Mouse (Mus musculus) CH12.LX (cell line): Measurements from ENCODE around the gene Tm7sf2. TPM values are rescaled to one million over a fixed set of nuclear protein-coding genes. Genes with fewer than 3 reads are reported as not detected.

Experiments used
- DNase-seq: peaks from one replicate; pipeline ENCODE4 v3.0.0-alpha.2; 2013; ENCODE audit errors: extremely low read depth
- H3K27ac ChIP-seq: 2 replicates; pipeline ENCODE4 v1.5.1; 2012; ENCODE audit warnings: low read depth, mild to moderate bottlenecking, control low read depth, moderate library complexity; ENCODE audit not compliant: insufficient read depth
- H3K27me3 ChIP-seq: replicated peaks from 2 replicates; pipeline ENCODE3; 2012; ENCODE audit warnings: inconsistent platforms
- H3K36me3 ChIP-seq, 2 experiments: replicated peaks in 1 of 2; 2 replicates each; pipeline versions ENCODE3 to v1.6.1; 2012; ENCODE audit warnings: inconsistent platforms in 1 of 2, low read length in 1 of 2, mild to moderate bottlenecking in 1 of 2, mixed read lengths in 1 of 2, moderate library complexity in 1 of 2; ENCODE audit not compliant: control insufficient read depth in 1 of 2, insufficient read depth in 1 of 2
- H3K4me1 ChIP-seq, 2 experiments: 2 replicates each; pipeline ENCODE4 v1.6.1; 2012; ENCODE audit warnings: inconsistent platforms in 1 of 2, moderate library complexity in 1 of 2; ENCODE audit not compliant: insufficient read depth in 2 of 2, control insufficient read depth in 1 of 2
- H3K4me2 ChIP-seq: 2 replicates; pipeline ENCODE4 v1.6.1; 2012; ENCODE audit warnings: low read depth, mild to moderate bottlenecking, control low read depth; ENCODE audit not compliant: poor library complexity, insufficient read depth, severe bottlenecking
- H3K4me3 ChIP-seq, 3 experiments: fragments of 150-350 bp in 1 of 3; sonication (generic) in 1 of 3; replicated peaks in 1 of 3; 2 replicates each; pipeline versions ENCODE3 to v1.5.1; 2011 to 2012; ENCODE audit warnings: low read depth in 2 of 3, low read length in 2 of 3, mild to moderate bottlenecking in 2 of 3, moderate library complexity in 2 of 3, control low read depth in 1 of 3, improper control_type of control experiment in 1 of 3, inconsistent platforms in 1 of 3, mixed read lengths in 1 of 3; ENCODE audit not compliant: poor library complexity in 1 of 3
- H3K79me2 ChIP-seq: replicated peaks from 2 replicates; pipeline ENCODE4 v1.6.1; 2012; ENCODE audit warnings: mild to moderate bottlenecking, moderate library complexity; ENCODE audit not compliant: control insufficient read depth, poor library complexity, insufficient read depth, severe bottlenecking; ENCODE audit errors: extremely low read depth
- H3K9ac ChIP-seq: 2 replicates; pipeline ENCODE4 v1.6.1; 2012; ENCODE audit warnings: low read depth, mild to moderate bottlenecking, control low read depth, moderate library complexity; ENCODE audit not compliant: insufficient read depth
- H3K9me3 ChIP-seq: replicated peaks from 2 replicates; pipeline ENCODE3; 2012; ENCODE audit warnings: low read length, inconsistent platforms, mixed read lengths
- CHD1 ChIP-seq: IDR thresholded peaks from 2 replicates; pipeline ENCODE4 v1.6.1; 2012; ENCODE audit warnings: low read depth, low read length, improper control_type of control experiment, inconsistent platforms
- CHD2 ChIP-seq: IDR thresholded peaks from 2 replicates; pipeline ENCODE4 v1.6.1; 2011; ENCODE audit warnings: low read length, improper control_type of control experiment
- CTCF ChIP-seq, 2 experiments: IDR thresholded peaks in 1 of 2; conservative IDR thresholded peaks in 1 of 2; 2 replicates each; pipeline ENCODE4 v1.5.1; 2011 to 2012; ENCODE audit warnings: low read depth in 2 of 2, low read length in 2 of 2, improper control_type of control experiment in 1 of 2, inconsistent platforms in 1 of 2, mild to moderate bottlenecking in 1 of 2, moderate library complexity in 1 of 2
- ELF1 ChIP-seq: IDR thresholded peaks from 2 replicates; pipeline ENCODE4 v1.6.1; 2014; ENCODE audit warnings: low read depth, mild to moderate bottlenecking, inconsistent platforms, low read length, improper control_type of control experiment
- HCFC1 ChIP-seq: IDR thresholded peaks from 2 replicates; pipeline ENCODE4 v1.6.1; 2012; ENCODE audit warnings: low read depth, mild to moderate bottlenecking, inconsistent platforms, low read length, improper control_type of control experiment
- IRF4 ChIP-seq: IDR thresholded peaks from 2 replicates; pipeline ENCODE4 v1.6.1; 2014; ENCODE audit warnings: low read depth, mild to moderate bottlenecking, inconsistent platforms, low read length, improper control_type of control experiment
- JUN ChIP-seq: IDR thresholded peaks from 2 replicates; pipeline ENCODE4 v1.6.1; 2011; ENCODE audit warnings: low read depth, mild to moderate bottlenecking, low read length, improper control_type of control experiment, moderate library complexity; ENCODE audit not compliant: insufficient read depth
- JUND ChIP-seq: conservative IDR thresholded peaks from 2 replicates; pipeline ENCODE4 v1.6.1; 2011; ENCODE audit warnings: low read depth, low read length, improper control_type of control experiment
- KAT2A ChIP-seq: IDR thresholded peaks from 2 replicates; pipeline ENCODE4 v1.6.1; 2012; ENCODE audit warnings: low read length, improper control_type of control experiment, inconsistent platforms; ENCODE audit not compliant: insufficient replicate concordance
- MAFK ChIP-seq: IDR thresholded peaks from 2 replicates; pipeline ENCODE4 v1.6.1; 2011; ENCODE audit warnings: low read length, improper control_type of control experiment; ENCODE audit not compliant: insufficient replicate concordance
- MAX ChIP-seq: IDR thresholded peaks from 2 replicates; pipeline ENCODE4 v1.6.1; 2011; ENCODE audit warnings: low read length, improper control_type of control experiment
- MAZ ChIP-seq: IDR thresholded peaks from 2 replicates; pipeline ENCODE4 v1.6.1; 2012; ENCODE audit warnings: low read depth, mild to moderate bottlenecking, inconsistent platforms, low read length, improper control_type of control experiment, moderate library complexity
- MEF2A ChIP-seq: IDR thresholded peaks from 2 replicates; pipeline ENCODE4 v1.6.1; 2014; ENCODE audit warnings: low read depth, mild to moderate bottlenecking, inconsistent platforms, low read length, improper control_type of control experiment, borderline replicate concordance
- MXI1 ChIP-seq: IDR thresholded peaks from 2 replicates; pipeline ENCODE4 v1.6.1; 2011; ENCODE audit warnings: mild to moderate bottlenecking, low read depth, low read length, improper control_type of control experiment
- NELFE ChIP-seq: IDR thresholded peaks from 2 replicates; pipeline ENCODE4 v1.6.1; 2011; ENCODE audit warnings: low read depth, low read length, improper control_type of control experiment
- NRF1 ChIP-seq: IDR thresholded peaks from 2 replicates; pipeline ENCODE4 v1.6.1; 2014; ENCODE audit warnings: low read depth, mild to moderate bottlenecking, inconsistent platforms, low read length, improper control_type of control experiment, moderate library complexity
- POLR2A ChIP-seq: IDR thresholded peaks from 2 replicates; pipeline ENCODE4 v1.6.1; 2011; ENCODE audit warnings: low read depth, mild to moderate bottlenecking, improper control_type of control experiment, low read length
- POLR2AphosphoS2 ChIP-seq: IDR thresholded peaks from 2 replicates; pipeline ENCODE4 v1.6.1; 2011; ENCODE audit warnings: low read depth, low read length, improper control_type of control experiment
- RCOR1 ChIP-seq: conservative IDR thresholded peaks from 2 replicates; pipeline ENCODE4 v1.6.1; 2012; ENCODE audit warnings: low read depth, mild to moderate bottlenecking, inconsistent platforms, low read length, improper control_type of control experiment
- SIN3A ChIP-seq: IDR thresholded peaks from 2 replicates; pipeline ENCODE4 v1.6.1; 2012; ENCODE audit warnings: low read length, improper control_type of control experiment, inconsistent platforms
- TBP ChIP-seq: conservative IDR thresholded peaks from 2 replicates; pipeline ENCODE4 v1.6.1; 2011; ENCODE audit warnings: low read depth, low read length, improper control_type of control experiment
- ZKSCAN1 ChIP-seq: IDR thresholded peaks from 2 replicates; pipeline ENCODE4 v1.6.1; 2012; ENCODE audit warnings: low read depth, inconsistent platforms, low read length, improper control_type of control experiment, borderline replicate concordance
- ZMIZ1 ChIP-seq: IDR thresholded peaks from 2 replicates; pipeline ENCODE4 v1.6.1; 2012; ENCODE audit warnings: low read depth, mild to moderate bottlenecking, inconsistent platforms, low read length, improper control_type of control experiment
- dilution Hi-C: fragments of 300-500 bp; cut with MboI; formaldehyde crosslinking; loops from 2 replicates; pipeline ENCODE4 v1.14.3; 2020; ENCODE audit warnings: low sequenced_read_pairs; ENCODE audit not compliant: extremely low pct_unique_long_range_greater_than_20kb, extremely low pct_ligation_motif_present
- in situ Hi-C: fragments of 300-500 bp; cut with MboI; formaldehyde crosslinking; loops from 3 replicates; pipeline ENCODE4 v1.14.3; 2019; ENCODE audit warnings: low sequenced_read_pairs, low pct_ligation_motif_present, low pct_unique_long_range_greater_than_20kb, mixed read lengths
- polyA plus RNA-seq: library from polyadenylated mRNA; unstranded; fragments of >175 nt; gene quantifications from 2 replicates; pipeline ENCODE4 v1.2.1, GENCODE M21; 2012; ENCODE audit warnings: low read depth; ENCODE audit not compliant: insufficient read length
- total RNA-seq, 2 experiments: library from RNA; depleted of rRNA; stranded (reverse); fragments of 300-350 nt in 1 of 2; fragments of >200 nt in 1 of 2; gene quantifications; 2 replicates each; pipeline ENCODE4 v1.2.3; 2012 to 2014

Tm7sf2 gene
- 8.7 and 10.8 TPM in 2 replicates for total RNA-seq (2012; rRNA removed)
- total RNA-seq (2014; rRNA removed): 8.8 and 11.7 TPM in 2 replicates
- polyA plus RNA-seq: 7.9 and 15.1 TPM in 2 replicates

- TF ChIP-seq TBP (0 out of 2 replicates have a peak, but pooled peaks have one; percentile 48), ZKSCAN1 (no peak), NELFE (peak; percentile 67), POLR2AphosphoS2 (peak; percentile 77; the same call in 1 of the 2 replicates), ZMIZ1 (peak; percentile 29; the same call in 1 of the 2 replicates), SIN3A (peak; percentile 55; the same call in 1 of the 2 replicates), CHD2 (peak; percentile 68), JUN (no peak), MAFK (no peak), MEF2A (0 out of 2 replicates have a peak, but pooled peaks have one; percentile 13), RCOR1 (0 out of 2 replicates have a peak, but pooled peaks have one; percentile 20), MAX (0 out of 2 replicates have a peak, but pooled peaks have one; percentile 31), POLR2A (peak; percentile 67), CTCF (conservative IDR thresholded peaks at IDR 0.05 in 1 of 2, IDR thresholded peaks at IDR 0.05 in 1 of 2; ENCODE audit: low read depth in 2 of 2, low read length in 2 of 2) (0 out of 4 replicates have a peak, but pooled peaks of 1 of the 2 experiments have one; percentile 7), IRF4 (peak; percentile 19; the same call in 1 of the 2 replicates), NRF1 (no peak), KAT2A (no peak), HCFC1 (peak; percentile 40), MAZ (0 out of 2 replicates have a peak, but pooled peaks have one; percentile 32), CHD1 (no peak), MXI1 (peak; percentile 64), JUND (no peak), ELF1 (no peak)
- DNase-seq: peak; percentile 86
- Histone ChIP-seq H3K27ac (0 out of 2 replicates have a peak within 1 kb of the TSS, but pooled peaks have one; percentile 0), H3K27me3 (no peaks in the 10 kb centered on the region), H3K4me3 (peak within 1 kb of the TSS; percentile 42 to 53 (median 47)), H3K36me3 (peaks cover 38 to 59% of the 10 kb centered on the region in 2 experiments), H3K9ac (peak within 1 kb of the TSS; percentile 30), H3K9me3 (no peaks in the 10 kb centered on the region), H3K79me2 (peaks cover under 1% of the 10 kb centered on the region; the same call in 1 of the 2 replicates), H3K4me1 (peaks cover 12 to 36% of the 10 kb centered on the region in 2 experiments), H3K4me2 (peak within 1 kb of the TSS; percentile 88)
- in situ Hi-C loops (loop anchor here (10.0 kb wide), 1 partner anchor 103 kb away; the partner anchor contains the start of gene Pola2), dilution Hi-C loops (no loop called here)
Observed at GRCm38 (mm10) chr19:6067724-6068415, at the start of gene Tm7sf2. TSS of gene Tm7sf2 (minus strand) at chr19:6068373.
